Mouse (Mus musculus): ENCODE results near the gene Ccdc77.
"Not testable (repeated sequence)": the region's sequence is repeated elsewhere in the genome, so short reads cannot be mapped to it uniquely, and the experiment has no call there.

Gene Ccdc77

GRCm38 (mm10) chr6:120309787-120310186 lies 54.4 kb downstream of the Ccdc77 start:
- no peak for DNase-seq (ENCODE audit: low spot score)

DNA sequence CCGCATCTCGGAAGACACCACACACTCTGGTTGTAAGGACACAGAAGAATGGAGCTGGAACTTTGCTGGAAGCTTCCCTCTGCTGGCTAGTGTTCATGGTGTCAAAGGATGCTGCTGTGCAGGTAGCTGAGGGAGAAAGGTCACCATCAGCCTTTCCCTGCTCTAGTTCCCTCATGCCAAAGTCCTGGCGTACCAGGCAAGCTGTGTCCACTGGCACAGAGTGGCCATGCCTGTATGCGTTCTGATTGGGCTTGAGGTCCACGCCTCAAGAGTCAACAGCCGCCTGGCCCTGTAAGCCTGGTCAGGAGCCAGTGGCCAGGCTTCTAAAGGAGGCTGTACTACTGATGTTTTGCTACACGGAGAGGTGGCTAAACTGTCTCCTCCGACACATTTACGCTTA lies 54.8 kb downstream of the Ccdc77 start:
- no peak for DNase-seq (ENCODE audit: low spot score)

DNA sequence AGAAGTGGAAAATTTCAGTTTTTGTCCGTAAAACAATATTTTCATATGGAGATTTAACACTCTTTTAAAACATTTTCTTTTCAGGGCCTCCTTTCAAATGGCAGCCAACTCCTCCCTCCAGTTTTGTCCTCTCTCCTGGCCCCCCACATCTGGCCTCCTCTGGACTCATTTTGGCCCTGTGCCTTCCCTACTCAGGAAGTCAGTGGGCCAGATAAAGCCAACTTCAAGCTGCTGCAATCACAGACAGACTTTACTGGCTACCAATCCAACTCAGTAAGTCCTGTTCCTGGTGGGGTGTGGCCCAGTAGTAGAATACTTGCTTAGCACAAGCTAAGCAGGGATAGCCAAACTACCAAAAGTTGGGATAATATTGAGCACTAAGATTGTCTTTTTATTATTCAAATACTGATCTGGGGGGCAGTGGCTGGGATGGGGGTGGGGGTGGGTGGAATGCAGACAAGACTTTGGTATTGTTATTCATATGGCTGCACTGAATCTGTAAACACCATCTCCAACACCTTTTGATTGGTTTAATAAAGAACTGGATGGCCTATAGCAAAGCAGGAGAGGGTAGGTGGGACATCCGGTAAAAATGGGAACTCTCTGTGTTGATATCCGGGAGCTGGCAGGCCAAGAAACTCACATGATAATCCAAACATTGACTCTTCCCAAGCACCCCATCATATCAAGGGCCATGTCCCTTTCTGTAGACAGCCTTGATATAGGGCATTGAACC lies 57.1 kb downstream of the Ccdc77 start:
- DNase-seq (ENCODE audit: low spot score), result no peak

DNA sequence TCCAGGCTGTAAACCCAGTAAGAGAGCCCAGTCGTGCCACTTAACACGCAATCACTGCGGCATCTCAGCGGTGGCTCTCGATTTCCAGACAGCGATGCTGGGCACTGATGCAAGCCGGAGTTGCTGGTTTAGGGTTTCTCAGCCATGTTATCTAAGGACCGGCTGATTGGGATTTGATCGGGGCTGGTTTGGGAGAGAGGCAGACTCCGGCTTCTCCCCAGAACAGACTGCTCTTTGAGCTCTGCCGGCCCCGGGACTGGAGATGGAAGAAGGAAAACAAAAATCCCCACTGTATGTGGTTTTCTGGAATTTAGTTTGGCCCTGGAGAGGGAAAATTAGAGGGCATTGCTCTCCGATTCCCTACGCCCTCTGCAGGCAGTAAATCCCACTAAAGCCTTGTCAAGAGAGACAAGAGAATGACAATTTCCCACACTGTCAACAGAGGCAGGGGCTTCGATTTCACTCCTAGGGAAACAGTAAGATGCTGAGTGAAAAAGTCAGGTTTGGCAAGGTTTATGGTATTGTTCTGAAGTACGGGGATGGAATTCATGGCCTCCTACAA lies 61.3 kb downstream of the Ccdc77 start:
- DNase-seq (ENCODE audit: low spot score), result no peak

GRCm38 (mm10) chr6:120301137-120301536 lies 63.0 kb downstream of the Ccdc77 start:
- peak; percentile 32 for DNase-seq (ENCODE audit: low spot score)

GRCm38 (mm10) chr6:120296589-120296988 lies 67.6 kb downstream of the Ccdc77 start:
- not testable (repeated sequence) for DNase-seq (ENCODE audit: low spot score)

GRCm38 (mm10) chr6:120294785-120295133 lies 69.4 kb downstream of the Ccdc77 start:
- no peak for DNase-seq (ENCODE audit: low spot score)

DNA sequence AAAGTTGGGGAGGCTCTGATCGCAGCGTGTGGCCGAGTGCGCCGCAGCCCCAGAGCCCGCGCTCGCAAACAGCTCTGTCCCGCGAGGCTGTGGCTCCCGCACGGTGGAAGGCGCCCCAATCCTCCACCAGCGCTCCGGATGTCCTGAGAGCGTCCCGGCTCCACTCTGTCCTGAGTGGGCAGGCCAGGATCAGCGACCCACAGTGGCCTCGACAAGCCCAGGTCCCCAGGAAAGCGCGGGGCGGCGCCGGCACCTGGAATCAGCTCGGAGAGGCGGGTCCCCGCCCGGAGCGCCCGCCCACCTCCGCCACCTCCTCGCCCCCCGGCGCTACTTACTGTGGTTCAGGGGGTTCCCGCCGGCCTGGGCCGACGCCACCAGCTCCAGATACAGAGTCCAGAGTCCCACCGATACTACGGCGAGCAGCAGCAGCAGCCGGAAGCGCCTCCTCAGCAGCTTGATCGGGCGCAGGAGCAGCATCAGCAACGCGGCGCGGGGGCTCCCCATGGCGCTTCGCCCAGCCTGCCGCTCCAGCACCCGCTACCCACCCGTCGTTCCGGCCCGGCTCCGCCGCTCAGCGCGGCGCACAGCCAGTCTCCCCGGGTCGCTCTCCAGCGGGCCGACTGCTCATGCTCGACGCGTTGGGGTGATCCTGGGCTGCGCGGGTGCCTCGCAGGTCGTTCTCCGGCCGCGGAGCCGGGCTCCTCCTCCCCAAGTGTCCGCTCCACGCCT lies 70.0 kb downstream of the Ccdc77 start, which contains the start of the genes D330020A13Rik and B4galnt3:
D330020A13Rik (plus strand) TSS at position 309 of the 729 bp plus-strand sequence.
B4galnt3 (minus strand) TSS at position 504 of the 729 bp plus-strand sequence.
- peak; percentile 9 for DNase-seq (ENCODE audit: low spot score)

DNA sequence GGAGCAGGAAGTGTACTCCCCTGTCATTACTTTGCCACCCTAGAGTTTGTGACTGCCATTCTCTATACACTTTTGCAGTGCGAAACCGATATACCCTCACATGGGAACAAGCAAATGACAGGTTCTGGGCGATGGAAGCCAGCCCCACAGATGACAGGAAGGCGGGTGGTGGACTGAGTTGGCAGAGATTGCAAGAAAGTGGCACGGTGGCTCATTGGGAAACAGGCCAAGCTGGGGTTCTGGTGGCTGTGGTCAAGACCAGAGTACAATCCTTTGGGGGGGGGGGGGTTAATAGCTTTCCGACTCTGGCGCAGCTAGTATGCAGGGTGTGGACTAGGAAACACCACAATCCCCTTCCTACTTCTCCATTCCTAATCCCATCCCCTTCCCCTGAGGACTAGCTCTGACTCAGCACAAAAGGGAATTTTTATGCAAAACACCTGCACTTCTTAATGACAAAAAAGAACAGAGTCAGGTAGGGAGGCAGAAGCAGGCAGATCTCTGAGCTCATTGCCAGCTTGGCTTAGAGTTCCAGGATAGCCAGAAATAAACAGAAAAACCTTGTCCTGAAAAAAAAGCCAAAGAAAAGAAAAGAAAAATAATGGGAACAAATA lies 72.7 kb downstream of the Ccdc77 start:
- DNase-seq (ENCODE audit: low spot score), result no peak

DNA sequence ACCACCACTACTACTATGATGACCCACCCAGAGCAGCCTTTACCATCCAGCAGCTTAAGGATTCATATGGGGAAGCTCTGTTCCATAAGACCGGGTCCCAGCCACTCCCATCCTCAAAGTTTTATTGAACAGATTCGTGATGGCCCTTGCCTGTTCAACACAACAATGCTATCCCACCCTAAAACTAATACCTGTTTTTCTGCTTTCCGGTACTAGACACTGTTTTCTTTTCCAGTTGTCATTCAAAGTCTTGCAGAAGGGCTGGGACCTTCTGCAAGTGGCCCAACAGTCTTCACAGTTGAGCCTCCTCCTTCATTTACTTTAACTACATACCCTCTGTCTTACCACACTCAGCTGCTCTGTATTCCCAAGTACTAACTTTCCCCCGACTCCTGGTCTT lies 74.7 kb downstream of the Ccdc77 start:
- DNase-seq (ENCODE audit: low spot score), result no peak

DNA sequence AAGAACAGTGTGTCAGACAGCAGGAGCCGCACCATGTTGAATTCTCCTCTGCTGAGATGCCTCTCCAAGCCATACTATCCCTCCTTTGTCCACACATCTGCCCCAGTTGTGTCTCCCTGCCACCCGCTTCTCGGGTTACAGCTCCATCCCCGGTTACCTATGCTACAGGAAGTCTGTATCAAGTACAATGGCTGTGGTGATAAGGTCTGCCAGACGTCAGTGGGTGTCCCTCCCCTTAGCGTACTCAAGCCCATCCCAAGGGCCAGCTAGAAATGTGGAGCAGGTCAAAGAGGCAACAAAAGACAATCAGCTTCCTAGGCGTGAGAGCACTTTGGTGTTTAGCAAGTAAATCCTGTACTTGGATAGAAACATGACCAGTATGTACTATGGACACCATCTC lies 75.6 kb downstream of the Ccdc77 start:
- no peak for DNase-seq (ENCODE audit: low spot score)

DNA sequence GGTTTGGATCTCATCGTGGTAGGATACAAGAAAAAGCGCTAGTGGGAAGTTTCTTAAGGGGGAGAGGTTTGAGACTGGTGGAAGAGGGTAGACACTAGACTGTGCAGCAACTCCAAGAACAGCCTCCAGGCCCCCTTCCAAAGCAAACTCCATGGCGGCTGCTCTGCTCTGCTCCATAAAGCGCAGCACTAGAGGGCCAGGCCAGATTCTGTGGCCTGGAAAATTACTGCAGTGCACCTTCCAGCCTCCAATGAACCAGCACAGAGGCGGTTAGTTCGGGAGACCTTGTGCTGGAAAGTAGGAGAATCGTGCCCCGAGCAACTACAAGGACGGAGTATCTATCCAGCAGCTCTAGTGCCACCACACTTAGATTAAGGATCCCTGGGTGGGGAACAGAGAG lies 76.9 kb downstream of the Ccdc77 start:
- DNase-seq (ENCODE audit: low spot score), result no peak

GRCm38 (mm10) chr6:120276874-120277449 lies 87.2 kb downstream of the Ccdc77 start:
- no peak for DNase-seq (ENCODE audit: low spot score)

DNA sequence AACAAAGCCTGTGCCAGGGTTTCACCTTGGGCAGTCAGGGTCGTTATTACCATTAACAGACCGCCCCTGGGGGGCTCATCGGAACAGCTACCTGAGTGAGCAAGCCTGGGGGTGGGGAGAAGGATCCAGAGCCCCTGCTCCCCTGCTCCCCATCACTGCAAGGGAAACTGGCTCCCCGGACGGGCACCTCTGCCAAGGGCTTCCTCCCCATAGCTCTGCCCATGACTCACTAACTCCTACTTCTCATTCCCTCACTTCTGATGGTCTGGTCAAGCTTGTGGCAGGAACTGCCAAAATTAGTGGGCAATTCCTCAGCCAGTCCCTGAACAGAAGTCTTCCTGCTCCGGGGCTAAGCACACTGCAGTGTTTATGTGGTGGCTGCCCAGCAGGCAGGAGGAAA lies 88.9 kb downstream of the Ccdc77 start:
- no peak for DNase-seq (ENCODE audit: low spot score)

DNA sequence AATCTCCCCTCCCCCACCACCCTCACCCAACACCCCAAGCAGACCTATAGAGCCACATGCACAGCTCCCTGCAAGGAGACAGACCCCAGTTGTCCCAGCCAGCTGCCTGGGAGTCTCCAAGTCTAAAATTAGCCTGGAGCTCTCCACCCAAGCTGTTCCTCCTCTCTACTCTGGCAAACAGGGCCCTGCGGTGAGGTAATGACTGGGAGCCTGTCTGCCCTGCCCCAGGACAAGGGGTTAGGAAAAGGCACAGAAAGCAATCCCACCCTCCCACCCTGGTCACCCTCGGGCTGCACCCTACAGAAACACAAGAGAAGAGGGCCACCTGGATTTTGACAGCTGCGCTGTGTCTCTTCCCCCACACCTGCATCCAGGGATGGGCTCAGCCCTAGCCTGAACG lies 89.3 kb downstream of the Ccdc77 start:
- DNase-seq (ENCODE audit: low spot score), result no peak
